Mouse (Mus musculus): ENCODE measurements around the gene Ppp3r1. TPM values are rescaled to one million over a fixed set of nuclear protein-coding genes. Genes with fewer than 3 reads are reported as not detected.

Gene Ppp3r1
- total RNA-seq (2021), result 100 to 1,000 TPM; 137 to 146 TPM
- long read RNA-seq, experiment 1, transcript Ppp3r1-201 (6 exons, 2,859 nt), result major isoform, 221 of 264 reads
- long read RNA-seq, experiment 1, partial matches to known transcripts, result 35 of 264 reads
- long read RNA-seq, experiment 1, other reads (novel, unspliced or antisense), result 8 of 264 reads
- long read RNA-seq, experiment 2, transcript Ppp3r1-201 (6 exons, 2,859 nt), result major isoform, 138 of 165 reads
- long read RNA-seq, experiment 2, partial matches to known transcripts, result 21 of 165 reads
- long read RNA-seq, experiment 2, other reads (novel, unspliced or antisense), result 6 of 165 reads

DNA sequence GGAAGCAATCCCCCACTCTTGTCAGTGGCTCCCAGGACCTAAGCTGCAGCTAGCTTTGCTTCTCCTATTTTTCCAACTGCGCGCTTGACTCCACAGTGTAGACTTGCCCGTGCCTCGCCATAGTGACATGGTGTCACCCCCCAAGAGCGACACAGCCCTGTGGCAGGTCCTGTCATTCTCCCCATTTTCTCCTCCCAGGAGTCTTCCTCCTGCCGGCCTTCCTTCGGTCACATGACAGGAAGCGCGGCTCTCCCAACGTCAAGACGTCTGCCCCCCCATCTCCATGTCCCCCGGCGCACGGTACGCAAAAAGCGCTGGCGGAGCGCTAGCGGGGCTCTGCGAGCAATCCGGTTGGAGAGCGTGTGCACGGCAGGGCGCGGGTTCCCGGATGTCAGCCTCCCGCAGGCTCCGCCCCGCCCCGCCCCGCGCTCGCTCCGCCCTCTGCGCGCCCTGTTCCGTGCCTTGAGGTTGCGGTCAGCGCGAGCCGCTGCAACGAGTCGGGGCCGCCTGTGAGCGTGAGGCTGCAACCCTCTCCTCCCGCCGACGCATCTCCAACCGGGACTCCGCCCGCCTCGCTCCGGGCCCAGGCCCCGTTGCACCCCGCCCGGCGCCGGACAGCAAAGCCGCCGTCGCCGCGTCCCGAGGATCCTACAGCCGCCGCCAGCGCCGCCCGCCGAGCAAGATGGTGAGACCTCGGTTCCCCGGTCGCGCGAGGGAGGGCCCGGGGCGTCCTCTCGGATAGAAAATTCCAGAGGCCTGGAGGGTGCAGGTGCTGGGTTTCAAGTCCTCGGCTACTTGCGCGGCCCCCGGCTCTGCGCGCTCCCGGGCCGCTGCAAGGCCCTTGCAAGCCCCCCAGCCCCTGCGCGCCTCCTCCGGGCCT lies at the start of gene Ppp3r1:
Gene Ppp3r1, plus strand, starts transcription at position 406 of the 880 bp plus-strand sequence.
- DNase-seq (ENCODE audit: low spot score), result peak; percentile 97

DNA sequence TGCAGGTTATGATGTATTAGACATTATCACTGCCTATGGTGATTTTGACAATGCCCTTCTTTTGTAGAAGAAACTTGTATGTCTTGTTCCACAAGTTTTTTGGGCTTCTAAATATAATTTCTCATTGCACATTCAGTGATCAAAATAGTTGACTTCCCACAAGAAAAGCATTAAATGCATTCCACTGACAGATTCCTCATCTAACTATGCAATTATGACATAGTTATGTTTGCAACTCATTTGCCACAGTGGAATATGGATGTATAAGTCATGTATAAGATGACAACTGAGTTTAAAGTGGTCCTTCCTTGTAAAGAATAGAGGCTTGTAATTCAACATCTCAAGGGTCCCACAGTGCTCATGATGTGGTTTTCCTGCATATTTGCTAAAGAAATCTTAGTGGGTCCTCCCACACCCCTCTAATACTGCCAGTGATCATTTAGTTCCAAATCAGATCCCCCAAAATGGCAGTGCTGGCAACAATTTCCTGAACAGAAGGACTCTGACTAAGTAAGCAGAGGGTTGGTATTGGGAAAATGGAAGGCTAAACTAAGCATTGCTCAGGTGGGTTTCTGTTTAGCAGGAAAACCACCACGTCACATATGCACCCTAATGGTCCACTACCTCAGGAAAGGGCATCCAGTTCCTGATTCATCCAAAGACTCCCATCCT lies 46.5 kb upstream of the Ppp3r1 start:
- no peak for DNase-seq (ENCODE audit: low spot score)

GRCm38 (mm10) chr11:17126418-17126817 lies 32.6 kb upstream of the Ppp3r1 start:
- no peak for DNase-seq (ENCODE audit: low spot score)

- no peak for DNase-seq (ENCODE audit: low spot score)
These were observed 23.4 kb upstream of the Ppp3r1 start for GRCm38 (mm10) chr11:17135638-17136037.

DNA sequence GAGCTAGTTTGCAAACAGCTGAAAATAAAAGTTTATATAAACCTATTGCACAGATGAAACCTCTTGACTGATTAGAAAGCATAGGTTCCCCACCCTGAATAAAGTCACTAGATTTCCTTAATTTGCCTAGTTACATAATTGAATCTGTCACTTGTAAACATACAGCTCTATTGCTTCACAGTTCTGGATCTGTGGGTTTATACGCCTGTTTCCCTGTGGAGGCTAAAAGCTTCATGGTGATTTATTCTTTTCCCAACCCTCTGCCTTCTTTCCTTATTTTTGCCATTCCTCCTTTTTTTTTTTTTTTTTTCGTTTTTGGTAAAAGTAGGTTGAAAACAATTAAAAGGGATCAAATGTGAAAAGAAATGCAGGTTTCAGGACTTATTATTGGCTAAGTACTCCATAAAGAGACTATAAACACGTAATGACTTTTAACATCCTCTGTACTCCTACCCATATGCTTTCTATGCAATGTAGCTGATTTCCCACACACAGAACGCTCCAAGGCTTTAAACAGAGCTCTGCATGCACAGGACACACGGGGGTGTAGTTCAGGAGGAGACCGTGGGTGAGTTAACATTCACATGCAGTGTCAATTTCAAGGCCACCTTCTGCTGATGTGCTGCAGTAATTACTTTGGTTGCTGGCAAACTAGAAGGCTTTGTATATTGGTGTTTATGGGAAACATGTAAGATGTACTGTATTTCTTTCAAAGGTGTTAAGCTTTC lies 20.6 kb upstream of the Ppp3r1 start:
- no peak for DNase-seq (ENCODE audit: low spot score)

GRCm38 (mm10) chr11:17159738-17160241 lies 727 bp downstream of the Ppp3r1 start:
- DNase-seq (ENCODE audit: low spot score), result peak; percentile 24

- DNase-seq (ENCODE audit: low spot score), result peak; percentile 63
These were observed 1.2 kb downstream of the Ppp3r1 start for GRCm38 (mm10) chr11:17160242-17160641.

GRCm38 (mm10) chr11:17163956-17164355 lies 4.9 kb downstream of the Ppp3r1 start:
- no peak for DNase-seq (ENCODE audit: low spot score)

GRCm38 (mm10) chr11:17166627-17167026 lies 7.6 kb downstream of the Ppp3r1 start:
- DNase-seq (ENCODE audit: low spot score), result no peak

- no peak for DNase-seq (ENCODE audit: low spot score)
These were observed 10.2 kb downstream of the Ppp3r1 start for GRCm38 (mm10) chr11:17169262-17169661.

DNA sequence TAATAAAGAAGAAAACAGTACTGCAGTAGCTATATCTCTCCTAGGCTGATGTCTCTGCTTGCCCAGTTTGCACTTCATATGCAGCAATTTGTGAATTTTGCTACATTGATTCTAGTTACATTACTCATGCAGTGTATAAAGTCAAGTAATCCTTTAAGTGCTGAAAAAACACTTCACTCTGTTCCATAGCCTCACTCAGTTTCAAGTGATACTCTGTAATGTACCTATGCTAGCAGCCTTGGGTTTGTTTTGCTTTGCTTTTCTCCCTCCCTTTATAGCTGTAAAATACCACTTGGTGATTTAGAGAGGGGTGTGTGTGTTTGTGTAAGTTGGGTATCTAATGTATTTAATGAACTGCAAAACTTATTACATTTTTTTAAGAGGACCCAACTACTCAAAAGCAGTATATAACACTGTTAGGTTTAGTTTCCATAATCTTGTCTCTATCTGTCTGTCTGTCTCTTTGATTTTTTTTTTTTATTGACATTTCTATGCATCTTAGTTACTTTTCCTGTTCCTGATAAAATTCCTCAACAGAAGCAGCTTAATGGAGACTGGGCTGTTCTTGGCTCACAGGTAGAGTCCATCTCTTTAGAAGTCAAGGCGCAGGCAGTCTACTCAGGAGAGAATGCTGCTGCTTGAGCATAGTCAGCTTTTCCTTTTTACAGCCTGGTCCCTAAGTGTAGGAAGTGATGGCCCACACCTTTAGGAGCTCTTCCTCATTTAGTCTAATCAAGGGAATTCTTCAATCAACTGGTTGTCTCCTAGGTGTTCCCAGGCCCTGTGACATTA lies 12.1 kb downstream of the Ppp3r1 start:
- no peak for DNase-seq (ENCODE audit: low spot score)

DNA sequence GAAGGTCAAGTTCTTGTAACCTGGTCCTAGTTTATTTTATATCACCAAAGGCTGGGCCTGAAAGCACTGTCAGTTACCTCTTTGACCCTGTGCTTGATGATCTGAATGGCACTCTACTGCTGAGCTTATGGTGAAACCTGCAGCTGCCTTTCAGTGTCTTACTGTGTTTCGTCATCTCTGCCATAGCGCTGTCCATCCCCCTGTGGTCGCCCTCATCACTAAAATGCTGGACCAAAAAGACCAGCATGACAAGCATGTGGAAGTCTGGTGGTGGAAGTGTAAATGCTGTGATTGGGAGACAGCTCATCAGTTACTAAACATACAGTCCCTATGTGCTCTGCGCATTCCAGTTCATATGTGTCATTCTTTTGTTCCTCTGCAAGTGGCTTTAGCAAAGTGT lies 13.2 kb downstream of the Ppp3r1 start:
- DNase-seq (ENCODE audit: low spot score), result no peak

DNA sequence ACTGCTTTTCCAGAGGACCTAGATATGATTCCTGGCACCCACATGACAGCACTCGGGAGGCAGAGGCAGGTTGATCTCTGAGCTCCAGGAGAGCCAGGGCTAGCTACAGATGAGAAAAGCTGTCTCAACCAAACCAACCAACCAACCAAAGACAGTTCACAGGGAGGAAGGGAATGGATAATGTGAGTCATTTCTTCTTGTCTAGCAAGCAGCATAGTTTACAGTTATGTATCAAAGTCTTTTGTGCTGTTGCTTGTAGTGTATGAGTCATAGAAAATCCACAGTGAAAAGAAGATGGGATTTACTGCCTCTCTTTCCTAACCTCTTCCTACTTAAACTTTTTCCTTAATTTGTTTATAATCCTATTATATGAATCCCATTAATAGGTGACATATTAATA lies 17.6 kb downstream of the Ppp3r1 start:
- no peak for DNase-seq (ENCODE audit: low spot score)

DNA sequence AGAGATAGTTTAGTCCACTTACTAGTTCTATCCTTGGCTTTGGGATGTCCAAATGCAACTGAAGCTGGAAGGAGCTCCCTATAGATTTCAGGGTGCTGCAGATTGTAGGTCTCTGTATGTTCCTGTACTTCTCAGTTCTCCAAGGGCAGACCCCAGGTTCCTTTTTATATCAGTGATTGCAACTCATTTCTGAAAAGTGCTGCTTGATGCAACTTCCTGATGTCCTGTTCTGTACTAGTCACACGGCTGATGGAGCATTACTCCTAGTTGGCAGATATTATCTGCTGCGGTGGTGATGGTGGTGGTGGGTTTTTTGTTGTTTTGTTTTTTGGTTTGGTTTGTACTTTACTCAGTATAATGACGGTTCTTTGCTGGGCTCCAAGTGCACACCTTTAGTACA lies 21.7 kb downstream of the Ppp3r1 start:
- no peak for DNase-seq (ENCODE audit: low spot score)

- DNase-seq (ENCODE audit: low spot score), result no peak
These were observed 22.7 kb downstream of the Ppp3r1 start, which contains the start of gene Wdr92 for GRCm38 (mm10) chr11:17181807-17182206. Gene Wdr92, plus strand, starts transcription at chr11:17182107.

DNA sequence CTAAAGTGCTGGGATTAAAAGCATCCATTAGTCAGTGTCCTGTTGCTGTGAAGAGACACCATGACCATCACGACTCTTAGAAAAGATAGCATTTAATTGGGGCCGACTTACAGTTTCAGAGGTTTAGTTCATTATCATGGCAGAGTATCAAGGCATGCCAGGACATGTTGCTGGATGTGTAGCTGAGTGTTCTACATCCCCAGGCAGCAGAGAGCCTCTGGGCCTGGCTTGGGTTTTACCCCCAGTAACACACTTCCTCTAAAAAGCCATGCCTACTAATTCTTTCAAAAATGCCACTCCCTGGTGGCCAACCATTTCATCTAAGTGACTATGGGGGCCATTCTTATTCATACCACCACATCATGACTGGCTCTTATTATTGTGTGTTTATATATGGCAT lies 24.1 kb downstream of the Ppp3r1 start:
- no peak for DNase-seq (ENCODE audit: low spot score)

- DNase-seq (ENCODE audit: low spot score), result no peak
These were observed 28.6 kb downstream of the Ppp3r1 start for GRCm38 (mm10) chr11:17187649-17188048.

DNA sequence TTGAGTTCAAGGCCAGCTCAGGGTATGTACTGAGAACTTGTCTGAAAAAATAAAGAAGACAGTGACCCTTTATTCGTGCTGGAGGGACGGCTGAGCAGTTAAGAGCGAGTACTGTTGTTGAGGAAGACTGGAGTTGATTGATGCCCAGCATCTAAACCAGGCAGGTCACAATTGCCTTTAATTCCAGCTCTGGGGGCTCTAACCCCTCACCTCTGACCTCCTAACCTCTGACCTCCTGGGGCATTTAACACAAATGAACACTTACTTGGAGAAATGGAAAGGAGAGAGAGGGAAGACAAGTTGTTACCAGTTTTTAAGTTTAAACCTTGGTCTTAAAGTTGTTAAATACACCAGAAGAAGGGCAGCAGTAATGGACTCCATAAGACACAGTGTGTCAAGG lies 29.7 kb downstream of the Ppp3r1 start:
- DNase-seq (ENCODE audit: low spot score), result no peak

GRCm38 (mm10) chr11:17192151-17192844 lies 33.2 kb downstream of the Ppp3r1 start:
- DNase-seq (ENCODE audit: low spot score), result no peak

- no peak for DNase-seq (ENCODE audit: low spot score)
These were observed 40.1 kb downstream of the Ppp3r1 start for GRCm38 (mm10) chr11:17199170-17199569.

Measured in gastrocnemius, adult 18-20 months (tissue).